Mouse (Mus musculus) urinary bladder, postnatal 4 days (tissue): ENCODE results near the gene Gm3625.
A peak's percentile ranks its signal among the peaks of the same experiment; 100 is the strongest.
"Not testable (repeated sequence)": the region's sequence is repeated elsewhere in the genome, so short reads cannot be mapped to it uniquely, and the experiment has no call there.

ENCODE experiments used
- DNase-seq, 2 experiments: peaks; one replicate each; pipeline ENCODE4 v3.0.0; 2021 to 2022; ENCODE audit warnings: low spot score in 2 of 2

Gm3625 gene

DNA sequence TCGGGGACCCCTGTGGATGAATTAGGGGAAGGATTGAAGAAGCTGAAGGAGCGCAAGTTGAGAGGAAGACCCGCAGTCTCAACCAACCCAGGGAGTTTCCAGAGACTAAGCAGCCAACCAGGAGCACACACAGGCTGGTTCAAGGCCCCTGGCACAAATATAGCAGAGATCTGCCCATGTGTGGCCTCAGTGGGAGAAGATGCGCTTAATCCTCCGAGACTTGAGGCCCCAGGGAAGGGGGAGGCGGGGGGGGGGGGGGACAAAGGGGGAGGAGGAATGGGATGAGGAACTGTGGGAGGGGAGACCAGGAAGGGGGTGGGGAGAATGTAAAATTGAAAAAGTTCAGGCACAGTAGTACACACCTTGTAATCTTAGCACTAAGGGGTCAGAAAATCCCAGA is 37.3 kb downstream of the Gm3625 start:
- no peak for DNase-seq

DNA sequence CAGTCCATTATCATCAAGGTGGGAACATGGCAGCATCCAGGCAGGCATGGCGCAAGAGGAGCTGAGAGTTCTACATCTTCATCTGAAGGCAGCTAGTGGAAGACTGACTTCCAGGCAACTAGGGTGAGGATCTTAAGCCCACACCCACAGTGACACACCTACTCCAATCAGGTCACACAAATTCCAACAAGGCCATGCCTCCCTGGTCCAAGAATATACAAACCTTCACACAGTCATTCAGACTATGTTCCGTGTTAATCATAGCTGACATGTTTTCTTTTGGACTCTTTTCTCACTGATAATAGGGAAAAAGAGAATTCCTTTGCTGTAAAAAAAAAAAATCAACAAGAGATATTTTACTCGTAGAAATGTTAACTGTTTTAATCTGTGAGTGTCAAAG is 39.0 kb downstream of the Gm3625 start:
- DNase-seq = not testable (repeated sequence)

DNA sequence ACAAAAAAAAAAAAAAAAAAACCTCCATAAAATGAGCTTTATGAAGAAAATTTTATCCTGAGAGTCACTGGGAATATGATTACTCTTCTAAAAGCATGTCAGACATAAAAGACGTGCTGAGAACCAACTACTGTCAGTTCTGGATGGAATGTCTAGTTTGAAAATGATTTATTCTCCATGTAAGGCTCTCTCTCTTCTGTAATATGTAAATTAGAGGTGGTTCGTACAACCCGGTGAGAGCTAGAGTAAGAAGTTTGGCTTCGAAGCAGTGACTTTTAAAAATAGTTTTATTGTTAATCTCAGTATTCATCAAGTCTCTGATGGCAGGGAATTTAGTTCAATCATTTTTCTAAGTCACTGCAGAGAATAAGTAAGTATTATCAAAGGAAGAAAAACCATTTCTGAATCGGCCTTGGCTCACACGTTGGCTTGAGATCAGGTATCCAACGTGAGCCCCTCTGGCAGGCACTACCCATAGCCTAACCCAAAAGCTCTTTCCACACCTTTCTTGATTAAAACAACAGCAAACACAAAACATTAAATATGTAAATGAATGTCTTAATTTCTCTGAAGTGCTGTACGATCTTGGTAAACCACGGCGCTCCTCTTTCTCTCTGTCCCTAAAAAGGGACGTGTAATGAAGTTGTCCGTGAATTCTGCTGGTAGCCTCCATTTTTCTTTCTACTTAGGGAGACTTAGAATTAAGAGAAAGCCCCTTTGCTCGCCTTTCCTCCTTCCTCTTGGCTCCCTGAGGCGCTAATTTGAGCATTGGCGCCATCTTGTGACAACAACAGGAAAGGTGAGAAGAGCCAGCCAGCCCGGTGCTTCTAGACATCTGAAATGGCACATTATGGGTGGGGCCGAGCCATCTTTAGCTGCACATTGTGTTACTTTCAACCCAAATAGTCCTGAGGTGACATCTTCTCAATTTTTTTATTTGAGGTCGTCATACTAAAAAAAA is 44.4 kb downstream of the Gm3625 start:
- peak; percentile 66 to 76 for DNase-seq

DNA sequence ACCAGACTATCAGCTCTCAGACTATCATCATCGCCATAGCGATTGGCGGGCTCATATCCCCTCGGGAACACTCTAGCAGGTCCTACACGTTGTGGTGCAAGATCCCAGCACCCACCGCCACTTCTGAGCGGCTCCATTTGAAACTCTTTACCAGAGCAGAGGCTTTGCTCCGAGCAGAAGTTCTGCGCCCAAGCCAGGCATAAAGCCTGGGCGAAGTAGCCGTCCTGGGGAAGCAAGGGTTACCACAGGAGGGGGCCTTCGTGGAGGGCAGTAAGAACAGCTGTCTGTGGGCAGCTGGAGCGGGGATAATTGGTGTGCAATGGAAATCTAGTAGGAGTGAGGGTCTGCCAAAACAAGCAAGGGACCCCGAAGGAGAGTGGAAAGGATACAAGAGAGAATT is 45.2 kb downstream of the Gm3625 start:
- DNase-seq = no peak

DNA sequence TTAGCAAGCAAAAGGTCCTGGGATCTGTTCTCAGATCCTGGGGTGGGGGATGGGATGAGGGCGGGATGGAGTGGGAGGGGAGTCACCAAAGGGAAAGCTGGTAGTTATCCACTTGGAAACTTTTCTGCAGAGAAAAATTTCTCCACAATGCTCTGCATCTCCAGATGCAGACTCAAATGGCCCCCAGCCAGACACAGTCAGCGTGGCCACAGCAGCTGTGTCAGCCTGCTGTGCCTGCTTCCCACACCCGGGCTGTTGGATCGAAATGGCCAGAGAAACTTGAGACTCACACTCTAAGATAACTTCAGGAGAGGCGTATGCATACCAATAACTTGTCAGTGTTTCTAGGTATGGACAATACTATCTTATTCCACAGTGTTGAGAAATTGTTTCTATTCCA is 46.2 kb downstream of the Gm3625 start:
- peak in 1 of 2 experiments; percentile 48 for DNase-seq

DNA sequence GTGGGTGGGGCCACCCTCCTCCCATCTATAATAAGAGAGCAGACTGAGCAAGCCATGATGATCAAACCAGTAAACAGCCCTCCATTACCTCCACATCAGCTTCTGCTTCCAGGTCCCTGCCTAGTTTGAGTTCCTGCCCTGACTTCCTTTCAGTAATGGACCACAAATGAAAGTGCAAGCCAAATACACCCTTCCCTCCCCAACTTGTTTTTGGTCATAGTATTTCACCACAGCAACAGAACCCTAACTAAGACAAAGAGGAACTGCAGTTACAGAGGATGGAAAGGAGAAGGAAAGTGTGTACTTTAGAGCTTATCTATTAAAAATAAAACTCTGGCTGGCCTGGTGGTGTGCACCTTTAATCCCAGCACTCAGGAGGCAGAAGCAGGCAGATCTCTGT is 47.3 kb downstream of the Gm3625 start:
- DNase-seq = no peak

DNA sequence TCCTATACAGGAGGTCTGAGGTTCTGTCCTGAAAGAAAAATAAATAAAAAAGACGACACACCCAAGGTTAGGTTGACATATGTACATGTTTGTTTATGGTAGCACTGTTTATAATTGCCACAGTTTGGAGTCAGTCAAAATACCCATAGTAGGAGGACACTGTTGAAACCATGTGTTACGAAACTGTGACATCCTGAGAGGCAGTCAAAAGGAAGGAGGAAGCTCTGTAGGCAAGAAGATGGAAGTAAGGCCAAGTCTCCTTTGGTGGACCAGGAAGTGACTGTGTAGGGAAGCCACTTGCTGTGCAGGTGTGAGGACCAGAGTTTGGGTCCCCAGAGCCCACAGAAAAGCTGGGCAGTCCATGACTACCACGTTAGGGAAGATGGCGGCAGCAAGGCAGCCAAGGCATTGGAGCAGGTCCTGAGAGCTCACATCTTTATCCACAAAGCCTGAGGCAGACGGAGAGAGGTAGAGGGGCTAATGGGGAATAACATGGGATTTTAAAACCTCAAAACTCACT is 48.3 kb downstream of the Gm3625 start:
- no peak for DNase-seq
